Mouse (Mus musculus): ENCODE measurements at regions not wholly inside any gene's neighbourhood (a gene's known extent, or its start where the extent isn't known, plus 50 kb on each side); places are given as distances from the start of the nearest gene placed in this dataset.
A peak's percentile ranks its signal among the peaks of the same experiment; 100 is the strongest.

DNA sequence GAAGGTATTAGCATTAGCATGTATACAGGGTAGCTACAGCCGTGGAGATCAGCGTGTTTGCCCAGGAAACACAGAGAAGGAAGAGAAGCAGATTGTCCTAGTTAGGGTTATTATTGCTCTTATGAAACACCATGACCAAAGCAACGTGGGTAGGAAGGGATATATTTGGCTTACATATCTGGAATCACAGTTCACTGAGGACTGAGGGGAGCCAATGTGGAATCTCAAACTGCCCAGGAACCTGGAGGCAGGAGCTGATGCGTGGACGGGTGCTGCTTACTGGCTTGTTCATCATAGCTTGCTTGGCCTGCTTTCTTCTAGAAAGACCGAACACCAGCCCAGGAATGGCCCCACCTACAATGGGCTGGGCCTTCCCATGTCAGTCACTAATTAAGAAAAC, 238.4 kb downstream of the Atp23 start:
- 90% methylated on average over 6 of the region's 6 CpGs for WGBS
- Histone ChIP-seq H3K27me3 (ENCODE audit: insufficient read depth, poor library complexity, severe bottlenecking) (no peaks in the 10 kb centered on the region), H3K36me3 (no peaks in the 10 kb centered on the region), H3K4me3 (no peak overlapping the region), H3K9me3 (no peaks in the 10 kb centered on the region), H3K27ac (no peak overlapping the region), H3K4me1 (replicated peaks) (no peaks in the 10 kb centered on the region)
- DNase-seq (ENCODE audit: low spot score) = no peak

DNA sequence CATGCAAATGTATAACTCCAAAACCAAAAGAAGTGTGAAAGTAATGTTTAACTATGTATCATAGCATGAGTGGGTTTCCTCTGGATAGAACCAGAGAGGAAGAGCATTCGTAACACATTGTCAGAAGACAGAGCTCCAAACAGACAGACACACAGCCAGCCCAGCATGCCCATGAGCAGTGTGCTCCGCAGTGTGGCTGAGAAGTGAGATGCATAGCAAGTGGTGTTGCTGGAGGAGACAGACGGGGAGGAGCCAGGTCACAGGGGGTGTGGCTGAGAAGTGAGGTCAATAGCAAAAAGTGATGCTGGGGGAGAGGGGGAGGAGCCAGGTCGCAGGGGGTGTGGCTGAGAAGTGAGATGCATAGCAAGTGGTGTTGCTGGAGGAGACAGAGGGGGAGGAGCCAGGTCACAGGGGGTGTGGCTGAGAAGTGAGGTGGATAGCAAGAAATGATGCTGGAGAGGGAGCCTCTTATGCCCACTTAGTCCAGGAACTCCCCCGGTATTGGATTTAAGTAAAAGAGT, 240.0 kb downstream of the Atp23 start:
- Histone ChIP-seq H3K27ac (no peak overlapping the region), H3K27me3 (ENCODE audit: insufficient read depth, poor library complexity, severe bottlenecking) (no peaks in the 10 kb centered on the region), H3K36me3 (no peaks in the 10 kb centered on the region), H3K4me1 (replicated peaks) (no peaks in the 10 kb centered on the region), H3K4me3 (no peak overlapping the region), H3K9me3 (no peaks in the 10 kb centered on the region)
- WGBS = 62% methylated on average over 5 of the region's 5 CpGs
- DNase-seq (ENCODE audit: low spot score) = no peak

DNA sequence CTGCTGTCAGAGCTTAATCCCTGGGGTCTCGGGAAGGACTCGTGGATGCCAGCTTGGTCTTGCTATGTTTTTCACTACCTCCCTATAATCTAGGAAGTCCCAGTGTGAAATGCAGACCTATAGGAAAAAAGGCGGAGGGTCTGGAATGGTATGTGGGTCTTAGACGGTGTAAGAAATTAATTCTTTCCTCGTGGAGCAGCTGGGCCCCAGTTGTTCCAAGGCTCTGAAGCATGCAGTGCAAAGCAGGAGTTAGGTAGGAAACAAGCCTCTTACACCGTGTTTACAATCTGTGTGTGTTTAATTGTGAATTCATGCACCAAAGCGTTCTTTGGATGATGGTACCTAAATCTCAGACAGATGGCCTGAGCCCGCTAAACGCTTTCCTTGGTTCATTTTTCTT, 241.1 kb downstream of the Atp23 start:
- H3K27ac ChIP-seq = no peak overlapping the region
- H3K36me3 ChIP-seq = no peaks in the 10 kb centered on the region
- H3K9me3 ChIP-seq = no peaks in the 10 kb centered on the region
- H3K27me3 ChIP-seq (ENCODE audit: insufficient read depth, poor library complexity, severe bottlenecking) = no peaks in the 10 kb centered on the region
- 84% methylated on average over 9 of the region's 9 CpGs for WGBS
- H3K4me1 ChIP-seq (replicated peaks) = no peaks in the 10 kb centered on the region
- no peak overlapping the region for H3K4me3 ChIP-seq
- DNase-seq (ENCODE audit: low spot score) = no peak

DNA sequence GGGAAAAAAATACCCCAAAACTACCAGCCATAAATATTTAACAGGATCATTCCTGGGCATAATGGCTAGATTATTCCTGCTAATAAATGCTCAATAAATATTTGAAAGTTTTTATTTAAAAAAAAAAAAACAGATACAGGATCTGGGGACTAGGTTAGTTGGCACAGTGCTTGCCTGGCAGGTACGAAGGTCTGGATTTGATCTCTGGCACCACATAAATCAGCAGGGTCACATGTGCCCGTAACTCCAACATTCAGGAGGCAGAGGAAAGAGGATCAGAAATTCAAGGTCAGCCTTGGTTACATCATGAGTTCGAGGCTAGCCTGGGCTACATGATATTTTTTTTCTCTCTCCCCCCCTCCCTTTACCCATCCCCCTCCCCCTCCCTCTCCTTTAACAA, 248.5 kb downstream of the Atp23 start:
- H3K27ac ChIP-seq = no peak overlapping the region
- H3K36me3 ChIP-seq = no peaks in the 10 kb centered on the region
- H3K9me3 ChIP-seq = no peaks in the 10 kb centered on the region
- H3K4me3 ChIP-seq = no peak overlapping the region
- 92% methylated on average over 3 of the region's 3 CpGs for WGBS
- H3K27me3 ChIP-seq (ENCODE audit: insufficient read depth, poor library complexity, severe bottlenecking) = no peaks in the 10 kb centered on the region
- no peaks in the 10 kb centered on the region for H3K4me1 ChIP-seq (replicated peaks)
- DNase-seq (ENCODE audit: low spot score) = no peak

DNA sequence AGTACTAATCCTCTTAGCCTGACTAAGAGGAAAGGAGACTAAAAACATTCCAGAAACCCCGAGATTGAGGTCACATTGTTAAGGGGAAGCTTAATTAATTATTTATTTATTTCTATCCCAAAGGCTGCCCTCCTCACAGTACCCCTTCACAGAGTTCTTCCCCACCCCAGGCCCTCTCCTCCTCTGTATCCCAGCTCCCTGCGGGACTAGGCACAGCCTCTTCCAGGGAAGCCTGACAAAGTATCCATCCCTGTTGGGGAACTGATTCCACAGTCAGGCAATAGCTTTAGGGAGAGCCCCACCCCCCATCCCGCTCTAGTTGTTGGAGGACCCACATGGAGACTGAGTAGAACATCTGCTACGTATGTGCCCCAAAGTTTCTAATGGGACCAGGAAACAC, 254.6 kb downstream of the Atp23 start:
- no peak for DNase-seq (ENCODE audit: low spot score)
- 44% methylated on average over 4 of the region's 4 CpGs for WGBS
- H3K27ac ChIP-seq = no peak overlapping the region
- no peaks in the 10 kb centered on the region for H3K36me3 ChIP-seq
- no peak overlapping the region for H3K4me3 ChIP-seq
- H3K9me3 ChIP-seq = no peaks in the 10 kb centered on the region
- no peaks in the 10 kb centered on the region for H3K27me3 ChIP-seq (ENCODE audit: insufficient read depth, poor library complexity, severe bottlenecking)
- peaks cover 13% of the 10 kb centered on the region for H3K4me1 ChIP-seq (replicated peaks)

DNA sequence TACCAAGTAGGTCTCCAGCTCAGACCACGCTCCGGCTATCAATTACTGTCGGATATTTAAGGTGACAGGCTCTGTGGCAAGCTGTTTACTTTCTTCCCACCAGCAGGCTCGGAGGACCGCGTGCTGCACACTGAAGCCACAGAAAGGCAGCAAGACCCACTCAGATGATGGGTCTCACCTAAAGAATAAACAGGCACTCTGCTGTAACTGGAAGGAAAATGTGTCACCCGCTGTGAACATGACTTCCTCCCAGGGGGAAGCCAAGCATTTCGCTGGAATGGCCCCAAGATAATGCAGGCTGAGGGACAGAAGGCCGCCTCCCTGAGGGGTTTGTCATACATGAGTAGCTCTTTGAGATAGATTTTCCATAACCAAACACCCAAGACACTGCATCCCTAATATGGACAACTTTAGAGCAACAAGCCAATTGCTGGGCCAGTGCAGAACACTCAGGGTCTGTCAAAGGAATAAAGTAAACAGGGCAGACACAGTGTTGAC, 259.3 kb downstream of the Atp23 start:
- DNase-seq (ENCODE audit: low spot score) = peak; percentile 40
- WGBS = 10% methylated on average over 9 of the region's 9 CpGs
- 0 out of 2 replicates have a peak overlapping the region, but pooled peaks have one; percentile 17 for H3K27ac ChIP-seq

DNA sequence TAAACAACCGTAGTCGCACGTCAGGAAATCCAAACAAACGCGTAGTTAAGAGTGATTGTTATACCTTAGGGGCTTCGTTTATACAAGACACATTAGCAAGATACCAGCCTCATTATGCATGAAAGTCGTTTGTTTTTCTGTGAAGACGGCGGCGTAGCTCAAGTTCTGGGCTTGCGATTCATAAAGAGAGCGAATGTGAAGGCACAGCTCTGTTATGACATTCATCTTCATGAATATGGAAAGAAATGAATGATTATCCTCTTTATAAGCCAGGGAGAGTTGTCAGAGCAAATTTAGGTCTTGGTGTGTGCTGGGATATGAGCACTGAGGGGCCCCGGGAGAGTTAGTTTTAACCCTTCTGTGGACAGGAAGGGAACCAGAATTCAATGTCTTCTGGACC, 266.4 kb downstream of the Atp23 start:
- Histone ChIP-seq H3K36me3 (no peaks in the 10 kb centered on the region), H3K27me3 (ENCODE audit: insufficient read depth, poor library complexity, severe bottlenecking) (no peaks in the 10 kb centered on the region), H3K4me3 (no peak overlapping the region), H3K4me1 (replicated peaks) (no peaks in the 10 kb centered on the region), H3K9me3 (no peaks in the 10 kb centered on the region), H3K27ac (no peak overlapping the region)
- 80% methylated on average over 13 of the region's 13 CpGs for WGBS
- DNase-seq (ENCODE audit: low spot score) = no peak

More for the DNA sequence above, 259.3 kb downstream of the Atp23 start:
- Histone ChIP-seq H3K36me3 (no peaks in the 10 kb centered on the region), H3K9me3 (no peaks in the 10 kb centered on the region), H3K4me1 (replicated peaks) (peaks cover 22% of the 10 kb centered on the region), H3K4me3 (peak overlapping the region; percentile 2; the same call in 1 of the 2 replicates), H3K27me3 (ENCODE audit: insufficient read depth, poor library complexity, severe bottlenecking) (no peaks in the 10 kb centered on the region)

DNA sequence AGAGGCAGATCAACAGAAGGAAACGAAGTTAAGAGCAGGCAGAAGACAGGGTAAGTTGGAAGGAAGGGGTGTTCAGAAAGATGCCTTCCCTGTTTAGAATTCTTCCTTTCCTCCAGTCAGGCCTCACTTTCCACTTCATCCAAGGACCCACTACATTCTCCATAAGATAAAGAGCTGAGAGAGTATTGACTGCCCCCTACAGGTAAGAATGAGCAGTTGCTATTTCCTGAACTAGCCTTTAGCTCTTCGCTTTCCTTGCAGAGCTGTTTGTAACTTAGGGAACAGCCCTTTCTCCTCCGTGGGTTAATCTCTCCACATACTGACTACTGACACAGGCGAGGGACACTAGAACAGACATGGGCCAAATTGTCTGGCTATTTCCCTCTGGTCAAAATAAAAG, 273.1 kb downstream of the Atp23 start:
- WGBS = 56% methylated on average over 4 of the region's 4 CpGs

DNA sequence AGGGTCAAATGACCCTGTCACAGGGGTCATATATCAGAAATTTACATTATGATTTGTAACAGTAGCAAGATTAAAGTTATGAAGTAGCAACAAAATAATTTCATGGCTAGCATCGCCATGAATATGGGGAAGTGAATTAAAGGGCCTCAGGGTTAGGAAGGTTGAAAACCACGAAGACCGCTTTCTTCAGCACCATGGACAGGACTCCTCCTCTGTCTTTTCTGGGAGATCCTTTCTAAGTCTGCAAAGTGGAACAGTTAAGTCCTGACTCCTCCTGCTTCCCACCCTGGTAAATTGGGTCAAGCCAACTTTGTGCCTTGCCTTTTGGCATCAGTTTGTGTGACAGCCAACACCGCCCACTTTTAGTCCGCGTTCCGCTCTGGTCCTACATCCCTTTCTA, 275.7 kb downstream of the Atp23 start:
- 62% methylated on average over 7 of the region's 7 CpGs for WGBS
- Histone ChIP-seq H3K9me3 (no peaks in the 10 kb centered on the region), H3K36me3 (no peaks in the 10 kb centered on the region), H3K4me1 (replicated peaks) (no peaks in the 10 kb centered on the region), H3K27ac (no peak overlapping the region), H3K27me3 (ENCODE audit: insufficient read depth, poor library complexity, severe bottlenecking) (no peaks in the 10 kb centered on the region), H3K4me3 (no peak overlapping the region)
- peak; percentile 28 for DNase-seq (ENCODE audit: low spot score)

More for the DNA sequence above, 273.1 kb downstream of the Atp23 start:
- no peak overlapping the region for H3K4me3 ChIP-seq
- H3K36me3 ChIP-seq = no peaks in the 10 kb centered on the region
- no peaks in the 10 kb centered on the region for H3K4me1 ChIP-seq (replicated peaks)
- no peak overlapping the region for H3K27ac ChIP-seq
- no peaks in the 10 kb centered on the region for H3K9me3 ChIP-seq
- no peaks in the 10 kb centered on the region for H3K27me3 ChIP-seq (ENCODE audit: insufficient read depth, poor library complexity, severe bottlenecking)
- no peak for DNase-seq (ENCODE audit: low spot score)

DNA sequence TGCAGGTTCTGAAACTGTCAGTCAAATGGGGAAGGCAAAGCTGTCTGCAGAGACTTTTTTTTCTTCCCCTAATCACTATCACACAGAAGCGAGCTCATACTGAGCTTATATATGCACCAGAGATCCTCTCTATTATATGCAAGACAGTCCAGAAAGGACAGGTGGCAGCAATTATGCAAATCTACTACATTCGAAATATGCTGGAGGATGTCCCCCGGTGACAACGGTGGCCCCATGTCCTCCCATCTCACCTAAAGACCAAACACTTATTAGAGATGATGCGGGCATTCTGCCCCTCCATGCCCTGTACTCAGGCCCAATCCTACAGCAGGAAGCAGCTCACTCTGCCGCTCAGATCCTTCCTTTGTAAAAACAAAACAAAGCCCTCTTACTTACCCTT, 280.4 kb downstream of the Atp23 start:
- Histone ChIP-seq H3K36me3 (no peaks in the 10 kb centered on the region), H3K4me3 (no peak overlapping the region), H3K27me3 (ENCODE audit: insufficient read depth, poor library complexity, severe bottlenecking) (no peaks in the 10 kb centered on the region), H3K4me1 (replicated peaks) (no peaks in the 10 kb centered on the region; the same call in 1 of the 2 replicates), H3K27ac (no peak overlapping the region), H3K9me3 (no peaks in the 10 kb centered on the region)
- no peak for DNase-seq (ENCODE audit: low spot score)
- 83% methylated on average over 6 of the region's 6 CpGs for WGBS

DNA sequence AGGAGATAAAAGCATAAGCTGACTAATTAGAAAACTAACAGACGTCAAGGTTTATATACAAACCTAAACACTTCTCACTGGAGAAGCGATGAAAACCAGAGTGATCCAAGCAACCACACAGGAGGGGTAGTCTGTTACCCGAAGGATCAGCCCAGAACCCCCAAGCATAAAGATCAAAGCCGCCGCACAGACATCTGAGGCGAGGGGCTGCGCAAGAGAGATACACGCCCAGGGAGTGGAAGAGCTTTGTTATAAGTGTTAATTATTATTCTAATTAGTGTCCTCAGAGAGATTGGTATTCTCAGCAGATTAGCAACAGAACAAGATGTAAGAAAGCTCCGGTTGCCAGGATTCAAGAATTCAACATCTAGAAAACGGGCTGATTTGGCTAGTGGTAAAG, 281.2 kb downstream of the Atp23 start:
- H3K36me3 ChIP-seq = no peaks in the 10 kb centered on the region
- no peaks in the 10 kb centered on the region; the same call in 1 of the 2 replicates for H3K4me1 ChIP-seq (replicated peaks)
- 46% methylated on average over 10 of the region's 10 CpGs for WGBS
- no peaks in the 10 kb centered on the region for H3K27me3 ChIP-seq (ENCODE audit: insufficient read depth, poor library complexity, severe bottlenecking)
- no peak for DNase-seq (ENCODE audit: low spot score)
- H3K4me3 ChIP-seq = no peak overlapping the region
- no peaks in the 10 kb centered on the region for H3K9me3 ChIP-seq
- no peak overlapping the region for H3K27ac ChIP-seq

DNA sequence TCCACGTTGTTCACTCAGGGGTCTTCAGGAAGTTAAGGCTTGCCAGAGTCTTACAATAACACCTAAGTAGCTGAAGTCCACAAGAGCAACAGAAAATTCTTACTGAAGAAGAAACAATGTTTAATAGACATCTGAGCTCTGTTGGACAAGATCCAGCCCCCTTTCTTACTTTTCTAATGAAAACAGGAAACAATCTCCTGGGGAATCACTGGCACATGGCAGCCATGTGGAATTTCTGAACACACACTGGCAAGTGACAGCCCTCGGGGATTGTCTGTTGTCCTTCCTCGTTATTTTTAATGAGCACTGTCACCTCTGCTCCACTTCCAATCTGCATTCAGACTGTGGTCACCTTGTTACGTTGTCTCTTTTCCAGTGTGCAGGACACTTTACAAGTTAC, 288.9 kb downstream of the Atp23 start:
- Histone ChIP-seq H3K36me3 (no peaks in the 10 kb centered on the region), H3K4me3 (no peak overlapping the region), H3K9me3 (peaks cover 6% of the 10 kb centered on the region), H3K27ac (no peak overlapping the region), H3K4me1 (replicated peaks) (peaks cover 3% of the 10 kb centered on the region; the same call in 1 of the 2 replicates), H3K27me3 (ENCODE audit: insufficient read depth, poor library complexity, severe bottlenecking) (no peaks in the 10 kb centered on the region)
- 61% methylated on average over 4 of the region's 4 CpGs for WGBS
- no peak for DNase-seq (ENCODE audit: low spot score)

DNA sequence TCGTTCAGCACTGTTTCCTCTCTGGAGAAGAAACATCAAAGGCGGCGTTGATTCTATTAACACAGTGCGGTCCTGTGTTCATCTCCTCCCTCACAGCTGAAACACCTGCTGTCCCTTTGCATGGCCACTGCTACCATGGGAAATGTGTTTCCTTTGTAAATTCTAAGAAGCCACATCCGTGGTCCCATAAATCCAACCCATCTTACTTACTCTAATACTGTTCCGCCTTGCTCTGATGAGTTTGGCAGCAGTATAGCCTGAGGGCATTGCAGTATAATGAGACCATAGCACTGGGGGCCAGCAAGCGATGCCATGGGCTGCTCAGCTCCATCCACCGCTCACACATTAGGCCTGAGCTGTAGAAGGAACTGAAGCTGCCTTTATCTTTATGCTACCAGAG, 290.6 kb downstream of the Atp23 start:
- H3K36me3 ChIP-seq = no peaks in the 10 kb centered on the region
- WGBS = 88% methylated on average over 8 of the region's 8 CpGs
- DNase-seq (ENCODE audit: low spot score) = no peak
- H3K4me3 ChIP-seq = no peak overlapping the region
- no peaks in the 10 kb centered on the region for H3K27me3 ChIP-seq (ENCODE audit: insufficient read depth, poor library complexity, severe bottlenecking)
- no peak overlapping the region for H3K27ac ChIP-seq
- H3K9me3 ChIP-seq = peaks cover 9% of the 10 kb centered on the region
- H3K4me1 ChIP-seq (replicated peaks) = peaks cover 3% of the 10 kb centered on the region; the same call in 1 of the 2 replicates

DNA sequence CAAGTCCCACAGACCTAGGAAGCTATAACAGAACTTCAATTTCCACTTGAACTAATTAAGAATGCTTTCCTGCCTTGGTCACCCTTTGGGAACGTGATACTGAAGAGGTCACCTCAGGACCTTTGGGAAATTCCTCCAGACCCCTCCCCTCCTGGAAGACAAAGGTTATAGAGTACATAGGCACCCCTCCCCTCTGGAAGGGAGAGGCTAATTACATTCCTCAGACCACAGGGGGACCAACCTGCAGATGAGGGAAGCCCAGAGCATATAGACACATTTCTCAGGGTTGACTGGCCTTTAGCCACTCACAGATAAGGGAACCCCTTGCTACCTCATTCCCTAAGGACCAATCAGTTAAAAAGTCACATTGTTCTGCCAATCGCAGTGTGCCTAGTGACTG, 301.5 kb downstream of the Atp23 start:
- DNase-seq (ENCODE audit: low spot score) = no peak
- no peaks in the 10 kb centered on the region for H3K27me3 ChIP-seq (ENCODE audit: insufficient read depth, poor library complexity, severe bottlenecking)

More for the DNA sequence above, 301.5 kb downstream of the Atp23 start:
- no peak overlapping the region for H3K4me3 ChIP-seq
- WGBS = 82% methylated on average over 2 of the region's 2 CpGs
- H3K27ac ChIP-seq = no peak overlapping the region
- no peaks in the 10 kb centered on the region for H3K36me3 ChIP-seq
- no peaks in the 10 kb centered on the region for H3K4me1 ChIP-seq (replicated peaks)
- peaks cover 5% of the 10 kb centered on the region for H3K9me3 ChIP-seq
